Mouse (Mus musculus) C2C12 (cell line): ENCODE results near the gene Armc2.

Source experiments
- CEBPB ChIP-seq: IDR thresholded peaks from one replicate; pipeline ENCODE4 v1.6.1; 2011; ENCODE audit warnings: low read depth, mild to moderate bottlenecking, control low read depth, moderate library complexity
- CTCF ChIP-seq: IDR thresholded peaks from one replicate; pipeline ENCODE4 v1.5.1; 2011; ENCODE audit not compliant: control insufficient read depth, insufficient read depth, insufficient read length
- MAX ChIP-seq: IDR thresholded peaks from one replicate; pipeline ENCODE4 v1.6.1; 2011; ENCODE audit warnings: mild to moderate bottlenecking, control low read depth
- USF1 ChIP-seq: IDR thresholded peaks from one replicate; pipeline ENCODE4 v1.6.1; 2011; ENCODE audit warnings: low read depth, mild to moderate bottlenecking, control low read depth, moderate library complexity

- TF ChIP-seq CTCF (no peak), USF1 (no peak), CEBPB (no peak), MAX (no peak)
Observed at GRCm38 (mm10) chr10:42033571-42033970, 15.3 kb upstream of the Armc2 start.
